Mouse (Mus musculus): ENCODE measurements at regions not wholly inside any gene's neighbourhood (a gene's known extent, or its start where the extent isn't known, plus 50 kb on each side); places are given as distances from the start of the nearest gene placed in this dataset.

DNA sequence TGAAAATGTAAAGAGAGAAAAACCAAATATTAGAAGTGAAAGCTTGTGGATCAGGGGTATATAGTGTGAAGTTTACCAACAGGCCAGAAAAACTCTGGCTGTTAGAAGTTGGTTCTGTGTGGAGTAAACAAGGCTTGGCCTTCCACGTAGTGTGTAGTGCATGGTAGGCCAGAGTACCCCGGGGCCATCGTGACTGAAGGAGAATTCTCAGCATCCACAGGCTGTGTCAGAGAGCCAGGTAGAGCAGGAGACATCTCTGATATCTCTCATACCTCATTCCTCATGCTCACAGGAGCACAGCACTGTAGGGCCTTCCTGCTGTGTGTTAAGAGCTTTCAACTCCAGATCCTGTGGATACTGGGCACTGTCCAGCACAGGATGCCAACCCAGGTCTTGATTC lies 97.7 kb downstream of the Pmp22 start:
- no peak for TF ChIP-seq POLR2A (IDR thresholded peaks at IDR 0.05; ENCODE audit: low read depth, low read length)
- no peak for TF ChIP-seq CTCF (IDR thresholded peaks at IDR 0.05; ENCODE audit: extremely low read depth, insufficient read length, insufficient replicate concordance, low read depth, low read length)

All from small intestine, adult 2 months (tissue).